Mouse (Mus musculus): ENCODE results near the gene Safb2.

Gene Safb2

GRCm38 (mm10) chr17:56560131-56560530, 24.3 kb downstream of the Safb2 start:
- in situ Hi-C loops (cut with MboI, MseI): no loop called here

GRCm38 (mm10) chr17:56559386-56559785, 25.0 kb downstream of the Safb2 start:
- in situ Hi-C loops (cut with MboI, MseI): no loop called here

GRCm38 (mm10) chr17:56558448-56558847, 25.9 kb downstream of the Safb2 start:
- in situ Hi-C loops (cut with MboI, MseI): no loop called here

GRCm38 (mm10) chr17:56554122-56554551, 30.2 kb downstream of the Safb2 start, which contains the start of gene Gm20219:
TSS of gene Gm20219 (minus strand) at chr17:56554387.
- in situ Hi-C loops (cut with MboI, MseI): loop anchor here (5.0 kb wide), 2 partner anchors 132 to 197 kb away; no protein-coding TSS in a partner anchor

GRCm38 (mm10) chr17:56552781-56553363, 31.5 kb downstream of the Safb2 start:
- in situ Hi-C loops (cut with MboI, MseI): loop anchor here (5.0 kb wide), 2 partner anchors 131 to 196 kb away; no protein-coding TSS in a partner anchor

- in situ Hi-C loops (cut with MboI, MseI): loop anchor here (5.0 kb wide), 2 partner anchors 130 to 195 kb away; no protein-coding TSS in a partner anchor
These were observed 32.4 kb downstream of the Safb2 start for GRCm38 (mm10) chr17:56551841-56552581.

GRCm38 (mm10) chr17:56550784-56551475, 33.5 kb downstream of the Safb2 start:
- in situ Hi-C loops (cut with MboI, MseI): loop anchor here (5.0 kb wide), 2 partner anchors 129 to 194 kb away; no protein-coding TSS in a partner anchor

- in situ Hi-C loops (cut with MboI, MseI): loop anchor here (5.0 kb wide), 1 partner anchor 41 kb away; no protein-coding TSS in a partner anchor
These were observed 35.7 kb downstream of the Safb2 start for GRCm38 (mm10) chr17:56548605-56549105.

GRCm38 (mm10) chr17:56547846-56548604, 36.4 kb downstream of the Safb2 start:
- in situ Hi-C loops (cut with MboI, MseI): loop anchor here (5.0 kb wide), 1 partner anchor 41 kb away; no protein-coding TSS in a partner anchor

GRCm38 (mm10) chr17:56547116-56547845, 37.1 kb downstream of the Safb2 start:
- in situ Hi-C loops (cut with MboI, MseI): loop anchor here (5.0 kb wide), 1 partner anchor 40 kb away; no protein-coding TSS in a partner anchor

- in situ Hi-C loops (cut with MboI, MseI): loop anchor here (5.0 kb wide), 1 partner anchor 39 kb away; no protein-coding TSS in a partner anchor
These were observed 37.8 kb downstream of the Safb2 start for GRCm38 (mm10) chr17:56546576-56546975.

- in situ Hi-C loops (cut with MboI, MseI): loop anchor here (5.0 kb wide), 1 partner anchor 39 kb away; no protein-coding TSS in a partner anchor
These were observed 38.4 kb downstream of the Safb2 start for GRCm38 (mm10) chr17:56545945-56546344.

- in situ Hi-C loops (cut with MboI, MseI): loop anchor here (5.0 kb wide), 1 partner anchor 38 kb away; no protein-coding TSS in a partner anchor
These were observed 39.5 kb downstream of the Safb2 start for GRCm38 (mm10) chr17:56544699-56545387.

GRCm38 (mm10) chr17:56543684-56544224, 40.6 kb downstream of the Safb2 start:
- in situ Hi-C loops (cut with MboI, MseI): no loop called here

GRCm38 (mm10) chr17:56542736-56543135, 41.6 kb downstream of the Safb2 start:
- in situ Hi-C loops (cut with MboI, MseI): no loop called here

- in situ Hi-C loops (cut with MboI, MseI): no loop called here
These were observed 43.8 kb downstream of the Safb2 start for GRCm38 (mm10) chr17:56540562-56540975.

- in situ Hi-C loops (cut with MboI, MseI): no loop called here
These were observed 46.5 kb downstream of the Safb2 start for GRCm38 (mm10) chr17:56537912-56538311.

GRCm38 (mm10) chr17:56536874-56537273, 47.5 kb downstream of the Safb2 start:
- in situ Hi-C loops (cut with MboI, MseI): no loop called here

GRCm38 (mm10) chr17:56536192-56536591, 48.2 kb downstream of the Safb2 start:
- in situ Hi-C loops (cut with MboI, MseI): no loop called here

Measured in T-helper 1 cell (primary cell).